ENCODE assay signal across 8 mouse cellular contexts in genomic region chr17:24896993-24897269, GRCm38 (mm10). TPM values are rescaled to one million over a fixed set of nuclear protein-coding genes. Genes with fewer than 3 reads are reported as not detected.
DNase-seq lines count a peak whose midpoint lies in the region; ATAC-seq and TF ChIP-seq lines count a peak whose summit lies in the region.

No protein-coding gene starts in this region.

- 0 out of 4 replicates have a peak overlapping the region, but pooled peaks of 1 of the 2 experiments have one; percentile 84 for H3K27ac ChIP-seq in heart, embryonic 14.5 days (replicated peaks in 1 of 2; ENCODE audit: control insufficient read depth in 1 of 2, insufficient read depth in 1 of 2, low read depth in 2 of 2, low read length in 2 of 2)
- no peak overlapping the region for H3K27ac ChIP-seq in ES-E14 (ENCODE audit: insufficient read depth, low read depth, low read length, poor library complexity, severe bottlenecking)
- H3K27ac ChIP-seq in forebrain, embryonic 16.5 days (ENCODE audit: low read length): peak overlapping the region; percentile 87
- peak overlapping the region; percentile 58 for H3K27ac ChIP-seq in liver, postnatal 0 days (ENCODE audit: low read depth)

- no peak for TF ChIP-seq EP300 in liver, postnatal 0 days (IDR thresholded peaks at IDR 0.05; ENCODE audit: low read depth)

- no peak for ATAC-seq in heart, embryonic 14.5 days (ENCODE audit: insufficient number of reproducible peaks, insufficient read depth, low FRiP score, low read depth)
- no peak for ATAC-seq in forebrain, embryonic 16.5 days
- no peak for ATAC-seq in liver, postnatal 0 days

- H3K4me1 ChIP-seq in heart, embryonic 14.5 days (ENCODE audit: control insufficient read depth in 2 of 2, insufficient read depth in 2 of 2, low read length in 2 of 2): peaks cover 13 to 36% of the 10 kb centered on the region in 2 experiments
- H3K4me1 ChIP-seq in ES-E14 (ENCODE audit: control insufficient read depth in 2 of 2, insufficient read depth in 2 of 2, low read length in 2 of 2, poor library complexity in 1 of 2): peaks cover 0 to 14% of the 10 kb centered on the region in 2 experiments; a peak in 2 of 4 replicates
- H3K4me1 ChIP-seq in forebrain, embryonic 16.5 days (replicated peaks; ENCODE audit: control insufficient read depth, insufficient read depth, low read length): peaks cover 31% of the 10 kb centered on the region
- H3K4me1 ChIP-seq in liver, postnatal 0 days (ENCODE audit: insufficient read depth): peaks cover 27% of the 10 kb centered on the region

- in situ Hi-C loops in ES-E14 (cut with MboI; ENCODE audit: low sequenced_read_pairs in 2 of 2, unreplicated experiment in 2 of 2): no loop called here

- H3K4me3 ChIP-seq in heart, embryonic 14.5 days (ENCODE audit: control insufficient read depth in 1 of 2, insufficient read depth in 1 of 2, low read depth in 1 of 2, low read length in 2 of 2): peak overlapping the region; percentile 69 to 81
- H3K4me3 ChIP-seq in ES-E14 (ENCODE audit: insufficient read depth in 1 of 2, low read depth in 1 of 2, low read length in 2 of 2, poor library complexity in 1 of 2, severe bottlenecking in 1 of 2): peak overlapping the region; percentile 83 to 88
- H3K4me3 ChIP-seq in forebrain, embryonic 16.5 days (replicated peaks; ENCODE audit: low read length): peak overlapping the region; percentile 87
- H3K4me3 ChIP-seq in liver, postnatal 0 days (ENCODE audit: low read depth, low read length): peak overlapping the region; percentile 86

- H3K4me2 ChIP-seq in heart, embryonic 14.5 days (ENCODE audit: low read length): peak overlapping the region; percentile 72
- H3K4me2 ChIP-seq in forebrain, embryonic 16.5 days (ENCODE audit: low read length): peak overlapping the region; percentile 92
- peak overlapping the region; percentile 87 for H3K4me2 ChIP-seq in liver, postnatal 0 days (ENCODE audit: low read depth, low read length)

- DNase-seq in heart, postnatal 10 days: no peak
- no peak for DNase-seq in ES-E14 (ENCODE audit: low read depth, low spot score)
- DNase-seq in liver, postnatal 0 days: no peak
- DNase-seq in right cerebral cortex, adult 2 months (ENCODE audit: low spot score in 2 of 2): no peak
- no peak for DNase-seq in urinary bladder, postnatal 4 days (ENCODE audit: low spot score in 2 of 2)
- no peak for DNase-seq in adrenal gland, postnatal 14 days

- intact Hi-C loops in heart, postnatal 10 days (cut with DNase I): loop anchor here (5.0 kb wide), 1 partner anchor 160 kb away; the partner anchor contains the start of gene Msrb1

- peak overlapping the region; percentile 91 for H3K9ac ChIP-seq in heart, embryonic 14.5 days (ENCODE audit: low read length)
- peak overlapping the region; percentile 78 for H3K9ac ChIP-seq in ES-E14 (ENCODE audit: insufficient read depth, low read depth, low read length, poor library complexity, severe bottlenecking)
- H3K9ac ChIP-seq in forebrain, embryonic 16.5 days (replicated peaks; ENCODE audit: low read depth, low read length): peak overlapping the region; percentile 84
- peak overlapping the region; percentile 89 for H3K9ac ChIP-seq in liver, postnatal 0 days (replicated peaks)

- 50% methylated on average over 11 of the region's 11 CpGs for WGBS in heart, embryonic 14.5 days
- 29% methylated on average over 11 of the region's 11 CpGs for WGBS in forebrain, embryonic 16.5 days
- WGBS in liver, postnatal 0 days (ENCODE audit: insufficient replicate concordance): 41% methylated on average over 11 of the region's 11 CpGs

- H3K36me3 ChIP-seq in heart, embryonic 14.5 days (ENCODE audit: control insufficient read depth, insufficient read depth, low read length): peaks cover 70% of the 10 kb centered on the region
- peaks cover 54% of the 10 kb centered on the region for H3K36me3 ChIP-seq in ES-E14 (ENCODE audit: control insufficient read depth, insufficient read depth, low read length, poor library complexity, severe bottlenecking)
- H3K36me3 ChIP-seq in forebrain, embryonic 16.5 days (ENCODE audit: control insufficient read depth, insufficient read depth): peaks cover 25% of the 10 kb centered on the region
- peaks cover 60% of the 10 kb centered on the region for H3K36me3 ChIP-seq in liver, postnatal 0 days (replicated peaks; ENCODE audit: insufficient read depth, low read length)

- H3K27me3 ChIP-seq in heart, embryonic 14.5 days (ENCODE audit: control insufficient read depth, insufficient read depth, low read length): no peaks in the 10 kb centered on the region
- H3K27me3 ChIP-seq in forebrain, embryonic 16.5 days (replicated peaks; ENCODE audit: control insufficient read depth, insufficient read depth, low read length): no peaks in the 10 kb centered on the region
- no peaks in the 10 kb centered on the region for H3K27me3 ChIP-seq in liver, postnatal 0 days (ENCODE audit: insufficient read depth, low read length)

- no peak for TF ChIP-seq CTCF in liver, postnatal 0 days (IDR thresholded peaks at IDR 0.05; ENCODE audit: low read depth)

- H3K9me3 ChIP-seq in heart, embryonic 14.5 days (ENCODE audit: control insufficient read depth, low read length): no peaks in the 10 kb centered on the region
- no peaks in the 10 kb centered on the region for H3K9me3 ChIP-seq in ES-E14 (ENCODE audit: control insufficient read depth, insufficient read depth, low read depth, low read length)
- no peaks in the 10 kb centered on the region for H3K9me3 ChIP-seq in forebrain, embryonic 16.5 days (ENCODE audit: control insufficient read depth, low read length)
- no peaks in the 10 kb centered on the region for H3K9me3 ChIP-seq in liver, postnatal 0 days (ENCODE audit: low read length)

TF ChIP-seq in ES-E14, 5 proteins besides CTCF, POLR2A, EP300 and RAD21:
- TF ChIP-seq CHD2 (IDR thresholded peaks at IDR 0.05; ENCODE audit: low read depth, low read length) (no peak), HCFC1 (IDR thresholded peaks at IDR 0.05; ENCODE audit: borderline replicate concordance, insufficient read depth, low read length) (no peak), MAFK (IDR thresholded peaks at IDR 0.05; ENCODE audit: insufficient read depth, low read depth, low read length) (no peak), ZNF384 (IDR thresholded peaks at IDR 0.05; ENCODE audit: low read depth, low read length) (no peak), ZC3H11A (IDR thresholded peaks at IDR 0.05; ENCODE audit: borderline replicate concordance, low read depth, low read length) (no peak)

RNA-seq across cellular contexts. Expression of gene Nme3, which starts 0.6 kb away (rescaled TPM):
- 39.4 and 43.9 TPM in 2 replicates for polyA plus RNA-seq in heart, embryonic 14.5 days (2014; fragmentation: Nextera tagmentation; extraction: Ambion mirVana)
- 10 to 100 TPM; 45.4 to 54.6 TPM for total RNA-seq in heart, postnatal 10 days (2021)
- total RNA-seq in ES-E14 (2012; rRNA removed): 59.4 and 84.1 TPM in 2 replicates
- polyA plus RNA-seq in forebrain, embryonic 16.5 days (2015; fragmentation: Nextera tagmentation; extraction: Ambion mirVana): 63.4 and 76.1 TPM in 2 replicates
- 37.1 and 37.8 TPM in 2 replicates for polyA plus RNA-seq in liver, postnatal 0 days (2015; fragmentation: Nextera tagmentation; extraction: Ambion mirVana)
- 46.1 and 47.4 TPM in 2 replicates for total RNA-seq in adrenal gland, postnatal 14 days (2021)

RNA-seq across cellular contexts. Expression of gene Mrps34, which starts 2.0 kb away (rescaled TPM):
- 82.1 and 82.8 TPM in 2 replicates for polyA plus RNA-seq in heart, embryonic 14.5 days (2014; fragmentation: Nextera tagmentation; extraction: Ambion mirVana)
- total RNA-seq in heart, postnatal 10 days (2021): 100 to 1,000 TPM; 114 to 116 TPM
- 36.1 and 39.6 TPM in 2 replicates for total RNA-seq in ES-E14 (2012; rRNA removed)
- polyA plus RNA-seq in forebrain, embryonic 16.5 days (2015; fragmentation: Nextera tagmentation; extraction: Ambion mirVana): 72.3 and 79.8 TPM in 2 replicates
- 99.6 and 101 TPM in 2 replicates for polyA plus RNA-seq in liver, postnatal 0 days (2015; fragmentation: Nextera tagmentation; extraction: Ambion mirVana)
- 133 and 145 TPM in 2 replicates for total RNA-seq in adrenal gland, postnatal 14 days (2021)

RNA-seq across cellular contexts. Expression of gene Eme2, which starts 2.0 kb away (rescaled TPM):
- polyA plus RNA-seq in heart, embryonic 14.5 days (2014; fragmentation: Nextera tagmentation; extraction: Ambion mirVana): 14.7 and 16.0 TPM in 2 replicates
- total RNA-seq in heart, postnatal 10 days (2021): 10 to 100 TPM; 17.1 to 23.7 TPM
- 21.8 and 33.7 TPM in 2 replicates for total RNA-seq in ES-E14 (2012; rRNA removed)
- polyA plus RNA-seq in forebrain, embryonic 16.5 days (2015; fragmentation: Nextera tagmentation; extraction: Ambion mirVana): 32.4 and 35.7 TPM in 2 replicates
- polyA plus RNA-seq in liver, postnatal 0 days (2015; fragmentation: Nextera tagmentation; extraction: Ambion mirVana): 11.3 and 11.9 TPM in 2 replicates
- 36.7 and 43.1 TPM in 2 replicates for total RNA-seq in adrenal gland, postnatal 14 days (2021)

RNA-seq across cellular contexts. Expression of gene Spsb3, which starts 10.5 kb away (rescaled TPM):
- 26.8 and 28.2 TPM in 2 replicates for polyA plus RNA-seq in heart, embryonic 14.5 days (2014; fragmentation: Nextera tagmentation; extraction: Ambion mirVana)
- total RNA-seq in heart, postnatal 10 days (2021): 10 to 100 TPM; 41.3 to 45.8 TPM
- 34.2 and 37.1 TPM in 2 replicates for total RNA-seq in ES-E14 (2012; rRNA removed)
- 82.1 and 86.8 TPM in 2 replicates for polyA plus RNA-seq in forebrain, embryonic 16.5 days (2015; fragmentation: Nextera tagmentation; extraction: Ambion mirVana)
- polyA plus RNA-seq in liver, postnatal 0 days (2015; fragmentation: Nextera tagmentation; extraction: Ambion mirVana): 43.5 and 45.5 TPM in 2 replicates
- total RNA-seq in adrenal gland, postnatal 14 days (2021): 30.2 and 34.6 TPM in 2 replicates

RNA-seq across cellular contexts. Expression of gene Nubp2, which starts 10.8 kb away (rescaled TPM):
- 37.8 and 39.8 TPM in 2 replicates for polyA plus RNA-seq in heart, embryonic 14.5 days (2014; fragmentation: Nextera tagmentation; extraction: Ambion mirVana)
- total RNA-seq in heart, postnatal 10 days (2021): 10 to 100 TPM; 27.0 to 27.8 TPM
- total RNA-seq in ES-E14 (2012; rRNA removed): 85.8 and 118 TPM in 2 replicates
- polyA plus RNA-seq in forebrain, embryonic 16.5 days (2015; fragmentation: Nextera tagmentation; extraction: Ambion mirVana): 66.8 and 71.1 TPM in 2 replicates
- 41.5 and 46.4 TPM in 2 replicates for polyA plus RNA-seq in liver, postnatal 0 days (2015; fragmentation: Nextera tagmentation; extraction: Ambion mirVana)
- total RNA-seq in adrenal gland, postnatal 14 days (2021): 39.5 and 48.8 TPM in 2 replicates
